Mouse (Mus musculus) heart, adult 2 months (tissue): ENCODE measurements at regions not wholly inside any gene's neighbourhood (a gene's known extent, or its start where the extent isn't known, plus 50 kb on each side); places are given as distances from the start of the nearest gene placed in this dataset.

Experiments
- CTCF ChIP-seq: fragments of 200-600 bp; IDR thresholded peaks from 2 replicates; pipeline ENCODE4 v1.8.1; 2022; ENCODE audit warnings: antibody characterized with exemption, mild to moderate bottlenecking, moderate library complexity
- POLR2A ChIP-seq: fragments of 200-500 bp; IDR thresholded peaks from 2 replicates; pipeline ENCODE4 v1.6.1; 2011; ENCODE audit warnings: mild to moderate bottlenecking, low read depth, low read length, control low read depth; ENCODE audit not compliant: insufficient read depth

GRCm38 (mm10) chr19:26986672-26987071 lies 101.0 kb downstream of the Gm815 start:
- TF ChIP-seq CTCF (no peak), POLR2A (no peak)
